Mouse (Mus musculus) macrophage (primary cell): Measurements from ENCODE around the gene 2610028H24Rik. TPM values are rescaled to one million over a fixed set of nuclear protein-coding genes. Genes with fewer than 3 reads are reported as not detected.

Source experiments
- polyA plus RNA-seq: library from polyadenylated mRNA; stranded (reverse); fragments of 250-400 nt; gene quantifications from 3 replicates; pipeline ENCODE4 v1.2.4, GENCODE M21; 2018; ENCODE audit warnings: inconsistent platforms

2610028H24Rik gene
- polyA plus RNA-seq, 1 experiment from 2014 or later = not detected

Other genes with a start within 250 kb of the 2610028H24Rik start
- gene Prmt2, start 211.2 kb upstream of the 2610028H24Rik start, polyA plus RNA-seq = 18.3 to 23.8 TPM (median 20.1 TPM) in 3 replicates
- 0.17 TPM in 1 of 3 replicates, not detected in the others for gene S100b, start 195.2 kb upstream of the 2610028H24Rik start, polyA plus RNA-seq
- gene Dip2a, start 103.8 kb upstream of the 2610028H24Rik start, polyA plus RNA-seq = 5.1 to 12.6 TPM (median 7.7 TPM) in 3 replicates
- not detected in 3 replicates for gene AC141477.1, start 8.6 kb upstream of the 2610028H24Rik start, polyA plus RNA-seq
- 10.3 to 17.2 TPM (median 12.7 TPM) in 3 replicates for gene Pcnt, start 6.3 kb upstream of the 2610028H24Rik start, polyA plus RNA-seq
- gene Mcm3ap, start 19.8 kb downstream of the 2610028H24Rik start, polyA plus RNA-seq = 13.6 to 21.6 TPM (median 19.6 TPM) in 3 replicates
- 1.3 to 2.1 TPM (median 1.9 TPM) in 3 replicates for gene Ybey, start 20.0 kb downstream of the 2610028H24Rik start, polyA plus RNA-seq
- 3.1 to 13.5 TPM (median 11.0 TPM) in 3 replicates for gene Lss, start 82.5 kb downstream of the 2610028H24Rik start, polyA plus RNA-seq
- gene Spatc1l, start 113.2 kb downstream of the 2610028H24Rik start, polyA plus RNA-seq = not detected in 3 replicates
- gene Ftcd, start 126.6 kb downstream of the 2610028H24Rik start, polyA plus RNA-seq = not detected in 3 replicates
- gene Col6a2, start 174.5 kb downstream of the 2610028H24Rik start, polyA plus RNA-seq = 0.03 to 0.07 TPM in 2 of 3 replicates, not detected in the other